Mouse (Mus musculus): ENCODE measurements around the gene Mybpc1. TPM values are rescaled to one million over a fixed set of nuclear protein-coding genes. Genes with fewer than 3 reads are reported as not detected.
"Not testable (repeated sequence)": the region's sequence is repeated elsewhere in the genome, so short reads cannot be mapped to it uniquely, and the experiment has no call there.

The Mybpc1 gene
- polyA plus RNA-seq, 2 experiments from 2014 or later: not detected

- ATAC-seq: no peak
Observed at GRCm38 (mm10) chr10:88491632-88492031, 113.3 kb downstream of the Mybpc1 start.

- ATAC-seq: no peak
Observed at GRCm38 (mm10) chr10:88488629-88489028, 116.3 kb downstream of the Mybpc1 start.

- not testable (repeated sequence) for ATAC-seq
Observed at GRCm38 (mm10) chr10:88482866-88483265, 122.1 kb downstream of the Mybpc1 start.

Other genes starting within 250 kb of the Mybpc1 start
- under 1 TPM; 0.48 to 0.98 TPM for gene Dram1, start 226.1 kb downstream of the Mybpc1 start, polyA plus RNA-seq (2017; shearing (Covaris generic))
- 1 to 10 TPM; 4.1 to 6.5 TPM for gene Gnptab, start 226.0 kb downstream of the Mybpc1 start, polyA plus RNA-seq (2017; shearing (Covaris generic))
- gene Sycp3, start 145.6 kb downstream of the Mybpc1 start, polyA plus RNA-seq (2017; shearing (Covaris generic)): not detected
- gene Chpt1, start 101.1 kb downstream of the Mybpc1 start, polyA plus RNA-seq (2017; shearing (Covaris generic)): 1 to 10 TPM; 4.1 to 4.5 TPM
- gene Spic, start 79.9 kb upstream of the Mybpc1 start, polyA plus RNA-seq (2017; shearing (Covaris generic)): 1 to 10 TPM in 1 of 2 experiments, under 1 TPM in 1; 0.83 to 1.8 TPM
- gene Arl1, start 125.7 kb upstream of the Mybpc1 start, polyA plus RNA-seq (2017; shearing (Covaris generic)): 10 to 100 TPM; 50.0 to 54.4 TPM
- 10 to 100 TPM; 15.7 to 23.6 TPM for gene Utp20, start 221.7 kb upstream of the Mybpc1 start, polyA plus RNA-seq (2017; shearing (Covaris generic))

All from CD4-positive, CD25-positive, alpha-beta regulatory T cell, adult 4 months (primary cell).